Mouse (Mus musculus) lung, adult 2 months (tissue): ENCODE measurements at regions not wholly inside any gene's neighbourhood (a gene's known extent, or its start where the extent isn't known, plus 50 kb on each side); places are given as distances from the start of the nearest gene placed in this dataset.

Experiments used
- DNase-seq: peaks from one replicate; pipeline ENCODE4 v3.0.0; 2022
- H3K4me1 ChIP-seq: fragments of 200-500 bp; 2 replicates; pipeline ENCODE4 v1.6.1; 2011; ENCODE audit warnings: low read length; ENCODE audit not compliant: control insufficient read depth, insufficient read depth
- H3K4me3 ChIP-seq: fragments of 200-500 bp; replicated peaks from 2 replicates; pipeline ENCODE3; 2011; ENCODE audit warnings: low read depth, mild to moderate bottlenecking, control low read depth, low read length; ENCODE audit errors: extremely low read depth
- CTCF ChIP-seq: fragments of 200-500 bp; IDR thresholded peaks from 2 replicates; pipeline ENCODE4 v1.5.1; 2011; ENCODE audit warnings: mild to moderate bottlenecking, low read length, control low read depth; ENCODE audit not compliant: insufficient read depth
- POLR2A ChIP-seq: fragments of 200-500 bp; IDR thresholded peaks from 2 replicates; pipeline ENCODE4 v1.6.1; 2011; ENCODE audit warnings: low read depth, mild to moderate bottlenecking, control low read depth, low read length, borderline replicate concordance; ENCODE audit errors: extremely low read depth
- WGBS: fragments of 180-500 bp; shearing (Covaris S2); methylation state at CpG from one replicate; pipeline ENCODE4 v1.1.7; 2018; 5-methylcytosine and 5-hydroxymethylcytosine counted together

DNA sequence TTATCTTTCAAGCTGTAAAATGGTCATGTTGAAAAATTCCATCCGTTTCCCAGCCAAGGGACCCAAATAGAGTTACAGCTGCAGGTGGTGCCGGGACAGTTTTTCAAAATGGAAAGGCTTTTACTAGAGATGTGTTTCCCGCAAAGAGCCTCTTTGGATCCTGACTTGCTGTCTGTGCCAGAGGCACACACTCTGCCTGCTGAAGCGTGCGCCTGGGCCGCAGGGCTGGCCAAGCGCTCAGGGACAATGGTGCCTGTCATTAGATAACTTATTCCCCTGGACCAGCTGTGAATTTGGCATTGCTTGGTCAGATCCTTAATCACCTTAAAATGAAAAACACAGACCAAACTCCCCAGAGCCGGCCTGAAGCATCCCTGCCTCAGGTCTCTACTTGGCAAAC is 110.3 kb upstream of the Egflam start:
- no peak for DNase-seq
- TF ChIP-seq CTCF (no peak), POLR2A (no peak)
- 72% methylated on average over 8 of the region's 8 CpGs for WGBS
- Histone ChIP-seq H3K4me3 (no peak overlapping the region), H3K4me1 (no peaks in the 10 kb centered on the region)

DNA sequence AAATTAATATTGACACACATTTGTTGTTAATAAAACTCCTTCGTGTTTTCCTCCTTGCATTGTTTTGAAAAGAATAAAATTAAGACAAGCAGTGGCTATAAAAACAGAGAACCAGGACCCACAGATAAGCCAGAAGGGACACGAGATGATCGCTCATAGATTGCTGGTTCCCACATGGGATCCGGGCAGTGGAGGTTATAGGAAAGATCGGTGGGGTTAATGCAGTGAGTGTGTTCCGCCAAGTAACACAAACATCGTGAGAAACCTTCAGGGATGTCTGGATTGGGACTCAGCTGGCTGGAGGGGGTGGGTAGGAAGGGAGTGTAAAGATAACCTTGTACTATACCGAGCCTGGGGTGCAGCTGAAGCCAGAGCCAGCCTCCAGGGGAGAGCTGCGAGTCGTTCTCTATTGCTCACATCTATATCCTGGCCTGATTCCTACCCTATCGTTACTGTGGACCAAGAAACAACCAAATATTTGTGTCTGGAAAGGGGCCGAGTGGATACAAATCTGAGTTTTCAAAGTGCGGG is 116.6 kb upstream of the Egflam start:
- no peak for TF ChIP-seq POLR2A
- no peak for TF ChIP-seq CTCF
- 74% methylated on average over 13 of the region's 13 CpGs for WGBS

DNA sequence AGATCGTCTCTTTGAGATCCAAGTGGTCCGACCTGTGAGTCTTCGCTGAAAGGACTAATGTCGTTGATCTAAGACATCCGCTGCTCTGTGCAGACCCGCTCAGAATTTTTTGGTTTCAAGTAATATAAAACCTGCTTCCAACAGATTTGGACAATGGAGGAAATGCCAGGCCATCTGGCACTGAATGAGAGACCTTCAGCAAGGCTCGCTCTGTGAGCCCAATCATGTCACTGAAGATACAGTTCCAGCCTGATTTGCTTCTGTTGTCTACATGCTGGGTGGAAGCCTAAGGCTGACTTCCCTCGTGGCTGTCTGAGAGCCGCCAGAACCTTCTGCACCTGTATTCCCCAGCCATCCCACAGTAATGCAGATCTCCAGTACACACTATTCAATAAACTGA is 123.4 kb upstream of the Egflam start:
- no peak overlapping the region for H3K4me3 ChIP-seq
- no peak for DNase-seq
- no peaks in the 10 kb centered on the region for H3K4me1 ChIP-seq
- TF ChIP-seq CTCF (no peak), POLR2A (no peak)
- WGBS: 76% methylated on average over 9 of the region's 9 CpGs

More for the DNA sequence above, 116.6 kb upstream of the Egflam start:
- no peak for DNase-seq
- no peak overlapping the region for H3K4me3 ChIP-seq
- no peaks in the 10 kb centered on the region for H3K4me1 ChIP-seq

DNA sequence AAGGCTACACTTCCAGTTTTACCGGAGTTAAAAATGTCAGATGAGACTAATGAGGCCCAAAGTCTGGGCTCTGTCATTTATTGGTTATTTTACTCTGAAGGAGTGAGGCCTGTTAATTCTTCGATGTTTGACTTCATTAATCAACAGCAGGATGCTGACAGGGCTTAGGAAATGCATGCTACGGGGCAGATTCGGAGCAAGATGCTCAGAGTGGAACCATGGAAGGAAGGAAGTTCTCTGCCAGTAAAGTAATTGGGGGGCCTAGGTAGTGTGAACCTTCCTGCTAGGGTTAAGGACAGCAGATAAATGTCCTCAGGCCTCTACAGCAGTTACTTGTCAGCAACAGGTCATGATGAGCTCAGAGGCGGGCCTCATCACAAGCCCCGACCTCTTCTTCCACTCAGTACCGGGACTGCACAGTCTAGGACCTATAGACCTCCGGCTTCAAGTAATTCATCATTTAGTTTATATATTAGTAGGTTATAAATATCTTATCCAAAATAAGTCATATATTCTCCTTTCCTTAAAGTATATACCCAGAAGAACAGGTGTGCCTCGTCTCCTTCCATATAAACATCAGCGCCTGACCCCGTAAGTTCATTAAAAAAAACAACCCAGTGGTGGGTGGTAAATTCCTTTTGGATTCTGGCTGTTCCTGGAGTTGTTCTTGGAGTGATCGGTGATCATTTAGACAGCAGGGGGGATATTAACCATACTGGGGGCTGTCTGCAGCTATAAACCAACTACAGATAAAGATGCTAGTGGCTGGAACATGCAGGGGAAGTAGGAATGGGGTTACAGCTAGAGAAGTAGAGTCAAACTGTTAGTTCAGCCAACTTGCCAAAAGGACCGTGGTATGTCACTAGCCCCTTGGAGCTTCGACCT is 124.9 kb upstream of the Egflam start:
- TF ChIP-seq CTCF (no peak), POLR2A (no peak)
- no peak for DNase-seq
- Histone ChIP-seq H3K4me1 (no peaks in the 10 kb centered on the region), H3K4me3 (no peak overlapping the region)
- WGBS: 52% methylated on average over 14 of the region's 14 CpGs

DNA sequence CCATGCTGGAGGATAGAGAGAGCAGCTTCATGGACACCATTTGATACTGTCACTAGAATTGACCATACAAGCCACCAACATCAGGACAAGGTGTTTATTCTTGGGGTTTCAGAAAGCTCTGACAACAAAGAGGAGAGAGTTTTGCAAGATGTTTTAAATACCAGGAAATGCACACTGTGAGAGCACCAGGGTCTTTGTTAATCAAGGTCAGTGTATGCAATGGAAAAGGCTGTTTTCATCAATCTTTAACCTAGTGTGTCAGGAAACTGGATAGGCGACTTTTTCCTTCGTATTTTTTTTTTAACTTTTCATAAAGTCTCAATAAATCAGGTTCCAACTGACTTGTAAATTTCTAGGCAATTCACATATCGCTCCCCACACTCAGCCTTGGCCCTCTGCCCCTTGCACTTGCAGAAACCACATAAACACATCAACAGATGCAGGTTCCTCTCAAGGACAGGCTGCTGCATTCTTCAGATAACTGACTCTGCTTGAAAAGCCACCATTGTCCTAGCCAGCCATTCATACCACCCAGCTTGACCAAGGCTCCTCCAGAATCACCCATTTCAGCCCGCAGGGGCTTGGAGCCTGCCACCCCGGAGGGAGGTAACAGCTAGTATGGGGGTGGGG is 132.9 kb upstream of the Egflam start:
- DNase-seq: no peak
- H3K4me1 ChIP-seq: no peaks in the 10 kb centered on the region
- H3K4me3 ChIP-seq: no peak overlapping the region
- TF ChIP-seq POLR2A (no peak), CTCF (no peak)
- 9% methylated on average over 5 of the region's 5 CpGs for WGBS

DNA sequence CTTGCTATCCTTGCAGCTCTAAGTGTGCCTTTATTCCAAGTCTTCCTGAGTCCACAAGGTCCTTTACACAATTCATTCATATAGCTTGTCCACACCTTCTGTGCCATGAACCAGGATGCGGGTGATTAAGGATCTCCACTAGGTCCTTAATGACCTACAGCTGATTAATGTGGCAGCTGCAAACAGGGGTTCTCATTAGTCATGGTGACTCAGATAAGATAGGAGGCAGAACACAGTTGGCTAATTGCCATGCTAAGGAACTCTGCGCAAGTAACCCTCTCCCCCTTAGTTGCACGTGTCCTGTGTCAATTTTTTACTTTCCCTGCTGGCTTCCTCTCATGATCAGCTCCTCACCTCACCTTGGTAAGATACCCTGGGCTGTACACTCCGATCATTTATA is 139.7 kb upstream of the Egflam start:
- TF ChIP-seq POLR2A (no peak), CTCF (no peak)
- 46% methylated on average over 4 of the region's 4 CpGs for WGBS
- DNase-seq: no peak
- Histone ChIP-seq H3K4me1 (no peaks in the 10 kb centered on the region), H3K4me3 (no peak overlapping the region)

DNA sequence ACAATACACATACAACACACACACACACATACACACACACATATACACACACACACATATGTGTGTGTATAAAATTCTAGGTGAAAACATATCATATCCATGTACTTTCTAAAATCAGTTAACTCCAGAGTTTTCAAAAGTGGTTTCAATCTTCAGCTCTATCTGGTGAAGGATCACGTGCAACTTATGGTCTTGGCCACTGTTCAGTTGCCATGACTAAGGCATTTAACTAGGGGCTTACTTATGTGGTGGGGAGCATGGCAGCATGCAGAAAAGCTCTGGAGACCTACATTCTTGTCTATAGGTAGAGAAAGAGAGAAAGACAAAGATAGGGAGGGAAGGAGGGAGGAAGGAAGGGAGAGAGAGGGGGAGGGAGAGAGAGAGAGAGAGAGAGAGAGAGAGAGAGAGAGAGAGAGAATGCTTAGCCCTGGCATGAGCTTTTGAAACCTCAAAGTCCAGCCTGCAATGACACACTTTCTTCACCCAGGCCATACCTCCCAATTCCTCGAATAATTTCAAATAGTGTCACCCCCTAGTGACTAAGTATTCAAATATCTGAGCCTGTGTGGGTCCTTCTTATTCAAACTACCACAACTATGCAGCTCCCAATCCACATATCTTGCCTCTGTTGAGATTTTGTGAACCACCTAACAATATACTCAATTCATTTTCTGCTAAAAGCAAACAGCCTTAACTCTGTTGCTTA is 155.1 kb upstream of the Egflam start:
- Histone ChIP-seq H3K4me1 (no peaks in the 10 kb centered on the region; the same call in 1 of the 2 replicates), H3K4me3 (no peak overlapping the region)
- no peak for TF ChIP-seq POLR2A
- no peak for TF ChIP-seq CTCF
- no peak for DNase-seq
- WGBS: 67% methylated on average over 2 of the region's 2 CpGs

DNA sequence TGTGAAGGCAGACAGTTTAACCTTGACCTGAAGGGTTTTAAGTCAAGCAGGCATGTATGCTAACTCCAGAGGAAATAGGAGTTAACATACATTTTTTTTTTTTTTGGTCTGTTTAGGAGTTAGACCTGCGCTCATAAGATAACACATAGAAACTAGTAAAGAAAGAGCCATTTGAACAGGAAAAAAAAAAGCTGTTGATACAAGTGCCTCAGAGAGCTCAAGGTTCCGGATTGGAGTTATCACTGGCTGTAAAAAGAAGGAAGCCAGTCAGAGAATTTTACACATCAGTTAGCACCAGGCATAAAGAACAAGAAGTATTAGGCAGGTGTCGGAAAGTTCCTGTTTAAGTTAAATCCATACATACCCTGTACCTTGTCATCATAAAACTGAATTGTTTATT is 156.2 kb upstream of the Egflam start:
- no peak for TF ChIP-seq CTCF
- no peak for TF ChIP-seq POLR2A
- H3K4me1 ChIP-seq: no peaks in the 10 kb centered on the region; the same call in 1 of the 2 replicates
- 58% methylated on average over 3 of the region's 3 CpGs for whole genome bisulfite sequencing
- no peak for DNase-seq
- no peak overlapping the region for H3K4me3 ChIP-seq

DNA sequence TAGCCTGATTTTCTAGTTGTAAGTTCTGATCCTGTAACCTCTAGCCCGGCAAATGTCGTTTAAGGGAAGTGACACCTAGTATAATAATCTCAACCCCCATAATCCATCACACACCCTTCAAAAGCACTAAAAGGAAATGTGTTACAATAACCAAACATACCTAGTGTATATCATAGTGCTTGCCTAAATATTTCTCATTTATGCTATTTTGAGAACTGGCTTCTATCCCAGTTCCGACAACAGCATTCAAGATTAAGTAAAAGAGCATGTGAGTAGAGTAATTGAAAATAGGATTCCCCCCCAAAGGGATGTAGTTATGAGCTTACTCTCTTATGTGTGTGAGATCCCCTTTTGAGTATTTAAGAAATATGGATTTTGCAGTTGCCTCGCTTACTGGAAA is 165.1 kb upstream of the Egflam start:
- no peak overlapping the region for H3K4me3 ChIP-seq
- 24% methylated on average over 4 of the region's 4 CpGs for WGBS
- TF ChIP-seq POLR2A (no peak), CTCF (no peak)
- 0 out of 2 replicates have a peak, but pooled peaks cover 3% of the 10 kb centered on the region for H3K4me1 ChIP-seq
- no peak for DNase-seq
